Mouse (Mus musculus) thymus, adult 2 months (tissue): ENCODE data around the gene Pon1. TPM values are rescaled to one million over a fixed set of nuclear protein-coding genes. Genes with fewer than 3 reads are reported as not detected.

ENCODE experiments used
- DNase-seq: peaks from one replicate; pipeline ENCODE4 v3.0.0; 2021
- H3K27ac ChIP-seq: fragments of 200-500 bp; 2 replicates; pipeline ENCODE4 v1.5.1; 2012; ENCODE audit warnings: low read length, control low read depth; ENCODE audit not compliant: control insufficient read depth, insufficient read depth
- H3K27me3 ChIP-seq: fragments of 200-500 bp; 2 replicates; pipeline ENCODE4 v1.6.1; 2012; ENCODE audit warnings: mild to moderate bottlenecking, low read length, moderate library complexity, mixed read lengths; ENCODE audit not compliant: control insufficient read depth, insufficient read depth
- H3K36me3 ChIP-seq: fragments of 200-500 bp; 2 replicates; pipeline ENCODE4 v1.6.1; 2012; ENCODE audit warnings: mild to moderate bottlenecking, low read length, moderate library complexity; ENCODE audit not compliant: control insufficient read depth, insufficient read depth
- H3K4me1 ChIP-seq: fragments of 200-500 bp; replicated peaks from 2 replicates; pipeline ENCODE4 v1.6.1; 2012; ENCODE audit warnings: low read length; ENCODE audit not compliant: control insufficient read depth, insufficient read depth
- H3K4me3 ChIP-seq: fragments of 200-500 bp; 2 replicates; pipeline ENCODE4 v1.5.1; 2012; ENCODE audit warnings: mild to moderate bottlenecking, low read length, control low read depth, moderate library complexity; ENCODE audit not compliant: control insufficient read depth, insufficient read depth
- CTCF ChIP-seq: fragments of 200-500 bp; IDR thresholded peaks from 2 replicates; pipeline ENCODE4 v1.5.1; 2012; ENCODE audit warnings: mild to moderate bottlenecking, control low read depth, low read length, moderate library complexity, borderline replicate concordance; ENCODE audit not compliant: control insufficient read depth, poor library complexity, insufficient read depth; ENCODE audit errors: extremely low read depth
- POLR2A ChIP-seq: fragments of 200-500 bp; IDR thresholded peaks from 2 replicates; pipeline ENCODE4 v1.6.1; 2012; ENCODE audit warnings: mild to moderate bottlenecking, low read length, control low read depth, moderate library complexity; ENCODE audit not compliant: control insufficient read depth, poor library complexity, insufficient read depth; ENCODE audit errors: extremely low read depth
- WGBS: fragments of 180-500 bp; shearing (Covaris S2); methylation state at CpG from one replicate; pipeline ENCODE4 v1.1.7; 2018; 5-methylcytosine and 5-hydroxymethylcytosine counted together
- polyA plus RNA-seq: library from polyadenylated mRNA; depleted of rRNA; stranded (reverse); fragments of >200 nt; gene quantifications from 2 replicates; pipeline ENCODE4 v1.2.3, GENCODE M21; 2012

Pon1 gene
- polyA plus RNA-seq, 1 experiment: 1.6 TPM

- WGBS: 88% methylated on average over 5 of the region's 5 CpGs
- H3K4me1 ChIP-seq: no peaks in the 10 kb centered on the region
- TF ChIP-seq POLR2A (no peak), CTCF (no peak)
- no peaks in the 10 kb centered on the region for H3K36me3 ChIP-seq
- H3K27me3 ChIP-seq: no peaks in the 10 kb centered on the region
- H3K4me3 ChIP-seq: no peak overlapping the region
- H3K27ac ChIP-seq: no peak overlapping the region
- DNase-seq: no peak
Observed at GRCm38 (mm10) chr6:5180645-5181044, 13.1 kb downstream of the Pon1 start.

GRCm38 (mm10) chr6:5179189-5179588 is 14.6 kb downstream of the Pon1 start:
- Histone ChIP-seq H3K27ac (no peak overlapping the region), H3K4me3 (no peak overlapping the region)

GRCm38 (mm10) chr6:5177967-5178891 is 15.5 kb downstream of the Pon1 start:
- no peaks in the 10 kb centered on the region for H3K4me1 ChIP-seq
- no peak overlapping the region for H3K27ac ChIP-seq
- H3K27me3 ChIP-seq: no peaks in the 10 kb centered on the region
- 79% methylated on average over 19 of the region's 19 CpGs for WGBS
- H3K4me3 ChIP-seq: no peak overlapping the region
- DNase-seq: no peak
- H3K36me3 ChIP-seq: no peaks in the 10 kb centered on the region
- no peak for TF ChIP-seq POLR2A
- no peak for TF ChIP-seq CTCF

More at GRCm38 (mm10) chr6:5179189-5179588, 14.6 kb downstream of the Pon1 start:
- WGBS: 94% methylated on average over 6 of the region's 6 CpGs
- H3K4me1 ChIP-seq: no peaks in the 10 kb centered on the region
- H3K36me3 ChIP-seq: no peaks in the 10 kb centered on the region
- H3K27me3 ChIP-seq: no peaks in the 10 kb centered on the region
- DNase-seq: no peak
- TF ChIP-seq POLR2A (no peak), CTCF (no peak)

GRCm38 (mm10) chr6:5174179-5174812 is 19.4 kb downstream of the Pon1 start:
- no peaks in the 10 kb centered on the region for H3K4me1 ChIP-seq
- DNase-seq: no peak
- H3K27me3 ChIP-seq: no peaks in the 10 kb centered on the region
- H3K4me3 ChIP-seq: no peak overlapping the region
- 76% methylated on average over 10 of the region's 10 CpGs for WGBS
- H3K27ac ChIP-seq: no peak overlapping the region
- no peaks in the 10 kb centered on the region for H3K36me3 ChIP-seq
- TF ChIP-seq POLR2A (no peak), CTCF (no peak)

GRCm38 (mm10) chr6:5172571-5172970 is 21.2 kb downstream of the Pon1 start:
- Histone ChIP-seq H3K4me1 (no peaks in the 10 kb centered on the region), H3K27me3 (no peaks in the 10 kb centered on the region), H3K4me3 (no peak overlapping the region), H3K36me3 (no peaks in the 10 kb centered on the region), H3K27ac (no peak overlapping the region)
- TF ChIP-seq CTCF (no peak), POLR2A (no peak)
- 96% methylated on average over 9 of the region's 9 CpGs for WGBS
- DNase-seq: no peak

- Histone ChIP-seq H3K27me3 (no peaks in the 10 kb centered on the region), H3K4me1 (no peaks in the 10 kb centered on the region; the same call in 1 of the 2 replicates), H3K27ac (no peak overlapping the region), H3K4me3 (no peak overlapping the region), H3K36me3 (no peaks in the 10 kb centered on the region)
- no peak for DNase-seq
- WGBS: 95% methylated on average over 4 of the region's 4 CpGs
- TF ChIP-seq POLR2A (no peak), CTCF (no peak)
Observed at GRCm38 (mm10) chr6:5171418-5171817, 22.3 kb downstream of the Pon1 start.
